Mouse (Mus musculus) intestine, postnatal 0 days (tissue): ENCODE results near the gene Racgap1. TPM values are rescaled to one million over a fixed set of nuclear protein-coding genes. Genes with fewer than 3 reads are reported as not detected.
A peak's percentile ranks its signal among the peaks of the same experiment; 100 is the strongest.

Experiments used
- ATAC-seq: fragments of 200-750 bp; cut with Nextera tagmentation; 2 replicates; pipeline ENCODE4 v1.8.0; 2017; ENCODE audit warnings: mild to moderate bottlenecking, moderate TSS enrichment, moderate library complexity
- H3K27ac ChIP-seq: fragments of 300-500 bp; sonication (generic); 2 replicates; pipeline ENCODE4 v1.5.1; 2014; ENCODE audit warnings: mild to moderate bottlenecking, low read depth, low read length, moderate library complexity
- H3K27me3 ChIP-seq: fragments of 300-500 bp; sonication (generic); replicated peaks from 2 replicates; pipeline ENCODE4 v1.6.1; 2014; ENCODE audit warnings: low read length, mixed read lengths; ENCODE audit not compliant: control insufficient read depth, insufficient read depth
- H3K36me3 ChIP-seq: fragments of 300-500 bp; sonication (generic); 2 replicates; pipeline ENCODE4 v1.6.1; 2014; ENCODE audit warnings: mild to moderate bottlenecking, moderate library complexity; ENCODE audit not compliant: control insufficient read depth, insufficient read depth
- H3K4me1 ChIP-seq: fragments of 300-500 bp; sonication (generic); replicated peaks from 2 replicates; pipeline ENCODE4 v1.6.1; 2014; ENCODE audit warnings: antibody characterized with exemption, low read length, mixed read lengths; ENCODE audit not compliant: control insufficient read depth, insufficient read depth
- H3K4me2 ChIP-seq: fragments of 300-500 bp; sonication (generic); replicated peaks from 2 replicates; pipeline ENCODE4 v1.6.1; 2014; ENCODE audit warnings: low read depth, mild to moderate bottlenecking, moderate library complexity
- H3K4me3 ChIP-seq: fragments of 300-500 bp; sonication (generic); 2 replicates; pipeline ENCODE4 v1.5.1; 2014; ENCODE audit warnings: low read depth, low read length
- H3K9ac ChIP-seq: fragments of 300-500 bp; sonication (generic); 2 replicates; pipeline ENCODE4 v1.6.1; 2014; ENCODE audit warnings: mild to moderate bottlenecking, low read depth, low read length
- H3K9me3 ChIP-seq: fragments of 300-500 bp; sonication (generic); 2 replicates; pipeline ENCODE4 v1.6.1; 2016; ENCODE audit warnings: mixed run types; ENCODE audit not compliant: control insufficient read depth
- CTCF ChIP-seq: sonication (generic); IDR thresholded peaks from 2 replicates; pipeline ENCODE4 v1.5.1; 2016; ENCODE audit warnings: low read depth, mild to moderate bottlenecking, control low read depth, antibody characterized with exemption, moderate library complexity
- WGBS: fragments of 180-500 bp; shearing (Covaris S2); extraction: QIAGEN DNeasy Blood & Tissue Kit; methylation state at CpG from one replicate; pipeline ENCODE4 v1.1.7; 2014; 5-methylcytosine and 5-hydroxymethylcytosine counted together
- polyA plus RNA-seq: library from polyadenylated mRNA; unstranded; fragments of >200 nt; fragmentation: Nextera tagmentation; extraction: Ambion mirVana; gene quantifications from 2 replicates; pipeline ENCODE4 v1.2.1, GENCODE M21; 2015

Gene Racgap1
- polyA plus RNA-seq, 1 experiment from 2014 or later: 25.7 TPM

DNA sequence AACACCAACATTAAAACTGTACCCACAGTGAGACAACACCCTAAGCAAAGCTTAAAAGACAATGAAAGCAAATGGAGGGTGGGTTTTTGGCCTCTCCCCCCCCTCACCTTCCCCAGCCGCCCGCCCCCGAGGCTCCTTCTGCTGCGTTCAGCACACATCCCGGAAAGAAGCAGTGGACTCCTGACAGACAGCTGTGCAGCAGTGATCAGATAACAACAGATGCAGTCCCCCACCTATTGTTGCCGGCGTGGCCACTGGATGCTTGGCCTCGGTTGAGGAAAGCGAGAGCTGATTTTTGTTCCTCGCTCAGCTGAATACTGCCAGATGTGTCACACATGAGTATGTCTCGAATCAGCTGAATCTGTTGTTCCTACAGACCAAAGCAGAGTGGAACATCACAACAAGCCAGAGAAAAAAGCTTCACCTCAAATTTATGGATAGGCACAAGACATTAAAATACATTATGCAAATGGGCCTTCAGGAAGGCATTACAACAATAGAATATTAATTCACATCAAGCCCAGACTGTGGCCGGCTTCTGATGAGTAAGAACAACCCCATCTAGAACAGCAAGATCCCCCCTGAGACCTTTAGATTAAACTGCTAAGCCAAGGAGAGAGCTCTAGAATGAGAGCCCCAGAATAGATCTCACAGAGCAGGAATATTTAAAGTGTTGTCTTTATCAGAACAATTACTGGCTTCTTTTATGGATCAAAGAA is 13.9 kb downstream of the Racgap1 start:
- 93% methylated on average over 12 of the region's 12 CpGs for WGBS
- Histone ChIP-seq H3K9me3 (no peaks in the 10 kb centered on the region), H3K4me2 (no peak overlapping the region), H3K27me3 (no peaks in the 10 kb centered on the region), H3K9ac (no peak overlapping the region), H3K4me1 (no peaks in the 10 kb centered on the region), H3K27ac (no peak overlapping the region), H3K36me3 (peaks cover 57% of the 10 kb centered on the region), H3K4me3 (no peak overlapping the region)
- ATAC-seq: no peak
- no peak for TF ChIP-seq CTCF

DNA sequence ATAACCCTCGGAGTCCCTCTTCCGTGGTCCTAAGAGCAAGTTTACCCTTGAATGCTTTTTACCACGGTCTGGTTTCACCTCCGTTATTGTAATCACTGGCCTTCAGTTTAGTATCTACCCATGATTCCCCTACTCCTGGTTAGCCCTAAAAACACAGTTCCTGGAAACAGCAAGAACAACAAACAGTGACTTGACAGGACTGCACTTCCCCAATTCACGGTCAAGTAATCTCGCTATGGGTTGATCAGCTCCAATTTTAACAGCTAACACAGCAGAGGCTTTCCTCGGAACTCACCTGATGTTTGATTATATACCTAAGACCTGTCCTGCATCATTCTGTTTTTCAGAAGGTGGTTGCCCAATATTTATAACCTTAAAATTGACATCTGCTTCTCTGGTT is 16.8 kb downstream of the Racgap1 start:
- Histone ChIP-seq H3K36me3 (peaks cover 68% of the 10 kb centered on the region), H3K9ac (no peak overlapping the region), H3K27ac (no peak overlapping the region; the same call in 1 of the 2 replicates), H3K4me2 (no peak overlapping the region), H3K9me3 (no peaks in the 10 kb centered on the region), H3K27me3 (no peaks in the 10 kb centered on the region), H3K4me1 (no peaks in the 10 kb centered on the region), H3K4me3 (no peak overlapping the region)
- WGBS: 88% methylated on average over 7 of the region's 7 CpGs
- TF ChIP-seq CTCF: no peak
- ATAC-seq: no peak

DNA sequence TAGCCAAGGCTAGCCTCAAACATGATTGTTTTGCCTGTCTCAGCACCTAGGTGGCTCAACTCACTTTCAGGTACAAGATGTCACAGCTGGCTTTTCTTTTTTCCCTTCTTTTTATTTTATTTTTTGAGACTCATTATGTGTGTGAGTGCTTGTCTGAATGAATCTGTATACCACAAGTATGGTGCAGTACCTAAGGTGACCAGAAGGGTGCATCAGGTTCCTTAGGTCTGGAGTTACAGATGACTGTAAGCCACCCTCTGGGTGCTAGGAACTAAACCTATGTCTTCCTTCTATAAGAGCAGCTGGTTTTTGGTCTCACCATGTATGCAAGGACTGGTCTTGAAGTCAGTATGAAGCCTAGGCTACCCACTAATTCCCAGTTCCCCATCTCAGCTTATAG is 19.8 kb downstream of the Racgap1 start:
- peaks cover 79% of the 10 kb centered on the region for H3K36me3 ChIP-seq
- H3K4me2 ChIP-seq: no peak overlapping the region
- H3K4me3 ChIP-seq: no peak overlapping the region
- no peaks in the 10 kb centered on the region for H3K27me3 ChIP-seq
- no peak overlapping the region for H3K27ac ChIP-seq
- no peaks in the 10 kb centered on the region for H3K9me3 ChIP-seq
- TF ChIP-seq CTCF: peak; percentile 57
- no peaks in the 10 kb centered on the region for H3K4me1 ChIP-seq
- ATAC-seq: no peak
- H3K9ac ChIP-seq: no peak overlapping the region

DNA sequence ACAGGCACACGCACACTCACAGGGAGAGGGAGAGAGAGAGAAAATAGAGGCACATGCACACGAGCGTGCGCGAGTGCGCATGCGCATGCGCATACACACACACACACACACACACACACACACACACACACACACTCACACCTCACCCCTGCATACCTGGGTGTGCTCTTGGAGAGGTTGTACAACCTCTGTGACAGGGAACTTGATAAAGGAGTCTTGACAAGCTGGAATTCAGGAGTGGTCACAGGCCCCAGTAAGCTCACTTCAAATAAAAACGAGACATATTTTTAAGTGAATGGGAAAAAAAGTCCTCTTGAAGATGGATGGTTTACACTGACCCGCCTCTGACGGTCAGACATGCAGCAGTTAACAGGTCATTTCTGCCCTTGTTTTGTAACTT is 29.4 kb downstream of the Racgap1 start:
- 91% methylated on average over 11 of the region's 11 CpGs for WGBS
- H3K4me1 ChIP-seq: no peaks in the 10 kb centered on the region
- no peak overlapping the region for H3K4me3 ChIP-seq
- ATAC-seq: no peak
- no peaks in the 10 kb centered on the region for H3K9me3 ChIP-seq
- H3K36me3 ChIP-seq: peaks cover 60% of the 10 kb centered on the region
- H3K4me2 ChIP-seq: no peak overlapping the region
- no peaks in the 10 kb centered on the region for H3K27me3 ChIP-seq
- H3K27ac ChIP-seq: no peak overlapping the region
- no peak for TF ChIP-seq CTCF
- H3K9ac ChIP-seq: no peak overlapping the region

DNA sequence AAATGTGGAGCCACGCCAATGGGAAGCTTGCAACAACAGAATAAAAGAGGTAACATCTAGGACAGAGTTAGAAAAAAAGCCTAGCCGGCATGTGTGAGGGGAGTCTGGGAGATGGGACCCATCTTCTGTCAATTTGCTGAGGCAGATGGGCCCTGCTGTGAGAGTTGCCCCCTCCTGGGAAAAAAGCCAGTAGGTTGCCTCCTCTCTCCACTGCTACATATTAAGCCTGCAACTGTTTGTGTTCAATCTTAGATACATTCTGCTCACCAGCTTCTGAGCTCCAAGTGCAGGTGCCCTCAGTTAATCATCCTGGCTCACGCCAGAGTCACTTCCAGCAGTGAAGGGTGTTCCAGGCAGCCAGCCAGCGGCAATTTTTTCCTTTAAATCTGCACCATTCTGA is 31.6 kb downstream of the Racgap1 start:
- peaks cover 39% of the 10 kb centered on the region for H3K36me3 ChIP-seq
- H3K9ac ChIP-seq: no peak overlapping the region
- H3K9me3 ChIP-seq: no peaks in the 10 kb centered on the region
- H3K27ac ChIP-seq: no peak overlapping the region
- 80% methylated on average over 4 of the region's 4 CpGs for WGBS
- ATAC-seq: no peak
- no peaks in the 10 kb centered on the region for H3K27me3 ChIP-seq
- TF ChIP-seq CTCF: no peak
- H3K4me3 ChIP-seq: no peak overlapping the region
- no peaks in the 10 kb centered on the region for H3K4me1 ChIP-seq
- H3K4me2 ChIP-seq: no peak overlapping the region

DNA sequence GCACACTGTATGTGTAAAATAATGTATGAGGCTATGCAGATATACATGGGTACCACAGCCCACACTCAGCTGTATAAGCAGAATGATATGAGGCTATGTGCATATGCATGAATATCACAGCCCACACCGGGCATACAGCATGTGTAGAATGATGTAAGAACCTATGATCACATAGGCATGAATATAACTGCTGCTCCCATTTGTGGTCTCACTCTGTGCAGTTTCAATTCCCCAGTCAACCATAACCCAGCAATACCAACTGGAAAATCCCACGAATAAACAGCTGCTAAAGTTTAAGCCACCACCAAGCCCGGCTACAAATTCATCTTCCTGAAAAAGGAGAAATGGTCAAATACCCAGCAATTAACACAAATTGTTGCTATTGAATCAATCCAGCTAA is 32.9 kb downstream of the Racgap1 start:
- Histone ChIP-seq H3K4me2 (no peak overlapping the region), H3K36me3 (peaks cover 26% of the 10 kb centered on the region), H3K27me3 (peaks cover 8% of the 10 kb centered on the region), H3K9ac (no peak overlapping the region), H3K9me3 (no peaks in the 10 kb centered on the region), H3K4me3 (no peak overlapping the region), H3K4me1 (no peaks in the 10 kb centered on the region), H3K27ac (no peak overlapping the region)
- 90% methylated on average over 3 of the region's 3 CpGs for WGBS
- TF ChIP-seq CTCF: no peak
- no peak for ATAC-seq

DNA sequence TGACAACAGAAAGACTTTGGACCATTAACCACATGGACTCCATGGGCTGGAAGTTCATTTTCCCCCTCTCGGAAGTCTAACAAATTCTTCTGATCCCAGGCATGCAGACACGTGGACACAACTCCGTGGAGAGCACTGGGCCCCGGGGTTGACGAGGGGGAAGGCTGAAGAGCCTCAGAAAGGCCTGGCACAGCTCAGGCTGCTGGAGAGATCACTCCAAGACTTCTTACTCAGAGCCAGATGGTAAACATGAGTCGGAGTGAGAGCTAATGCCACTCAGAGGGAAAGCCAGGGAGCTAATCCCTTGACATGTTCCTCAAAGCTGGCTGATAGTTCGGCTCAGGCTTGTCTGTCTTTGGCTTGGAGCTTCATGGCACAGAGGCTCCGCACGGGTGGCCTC is 36.2 kb downstream of the Racgap1 start:
- WGBS: 45% methylated on average over 9 of the region's 9 CpGs
- no peak for ATAC-seq
- no peak overlapping the region for H3K4me2 ChIP-seq
- no peak overlapping the region for H3K27ac ChIP-seq
- H3K27me3 ChIP-seq: peaks cover 14% of the 10 kb centered on the region
- peaks cover under 1% of the 10 kb centered on the region; the same call in 1 of the 2 replicates for H3K36me3 ChIP-seq
- TF ChIP-seq CTCF: no peak
- no peaks in the 10 kb centered on the region for H3K9me3 ChIP-seq
- H3K4me3 ChIP-seq: no peak overlapping the region
- H3K4me1 ChIP-seq: no peaks in the 10 kb centered on the region
- H3K9ac ChIP-seq: no peak overlapping the region
